Mouse (Mus musculus): ENCODE data around the gene Wdr5b. TPM values are rescaled to one million over a fixed set of nuclear protein-coding genes. Genes with fewer than 3 reads are reported as not detected.
"Not testable (repeated sequence)": the region's sequence is repeated elsewhere in the genome, so short reads cannot be mapped to it uniquely, and the experiment has no call there.

Gene Wdr5b
- polyA plus RNA-seq, 1 experiment from 2014 or later = 10.4 TPM

DNA sequence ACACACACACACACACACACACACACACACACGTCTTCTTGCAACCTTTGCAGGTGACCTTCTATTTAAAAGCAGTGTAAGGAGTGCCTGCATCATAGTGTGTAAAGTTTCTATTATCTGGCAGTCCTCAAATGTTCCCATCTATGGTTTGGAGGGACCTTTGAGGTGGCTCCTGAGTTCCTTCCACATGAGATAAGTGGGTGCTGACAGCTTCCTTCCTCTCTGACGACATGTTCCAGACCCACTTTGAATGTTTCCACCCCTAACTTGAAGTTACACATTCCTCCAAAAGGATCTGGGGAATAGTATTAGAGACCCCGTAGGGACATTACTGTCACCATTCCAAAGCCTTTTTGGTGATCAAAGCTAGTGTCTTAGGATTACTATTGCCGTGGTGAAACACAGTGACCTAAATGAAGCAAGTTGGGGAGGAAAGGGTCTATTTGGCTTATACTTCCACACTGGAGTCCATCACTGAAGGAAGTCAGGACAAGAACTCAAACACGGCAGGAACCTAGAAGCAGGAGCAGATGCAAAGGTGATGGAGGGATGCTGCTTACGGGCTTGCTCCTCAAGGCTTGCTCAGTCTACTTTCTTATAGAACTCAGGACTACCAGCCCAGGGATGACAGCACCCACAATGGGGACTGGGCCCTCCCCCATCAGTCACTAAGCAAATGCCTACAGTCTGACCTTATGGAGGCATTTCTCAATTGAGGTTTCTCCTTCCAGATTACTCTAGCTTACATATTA is 12.7 kb downstream of the Wdr5b start:
- Histone ChIP-seq H3K9ac (no peak overlapping the region), H3K27ac (replicated peaks) (no peak overlapping the region), H3K27me3 (no peaks in the 10 kb centered on the region), H3K9me3 (replicated peaks) (no peaks in the 10 kb centered on the region), H3K4me1 (no peaks in the 10 kb centered on the region), H3K4me3 (replicated peaks) (no peak overlapping the region), H3K36me3 (peaks cover 61% of the 10 kb centered on the region), H3K4me2 (replicated peaks) (no peak overlapping the region)
- ATAC-seq (ENCODE audit: insufficient number of reproducible peaks, low FRiP score, low TSS enrichment, low read depth) = no peak
- WGBS = 76% methylated on average over 6 of the region's 6 CpGs

GRCm38 (mm10) chr16:36054920-36055319 is 13.9 kb downstream of the Wdr5b start:
- WGBS = 93% methylated on average over 8 of the region's 8 CpGs
- Histone ChIP-seq H3K4me2 (replicated peaks) (no peak overlapping the region), H3K9ac (no peak overlapping the region), H3K4me3 (replicated peaks) (no peak overlapping the region), H3K27me3 (no peaks in the 10 kb centered on the region), H3K27ac (replicated peaks) (no peak overlapping the region), H3K36me3 (peaks cover 49% of the 10 kb centered on the region), H3K9me3 (replicated peaks) (no peaks in the 10 kb centered on the region), H3K4me1 (no peaks in the 10 kb centered on the region)
- ATAC-seq (ENCODE audit: insufficient number of reproducible peaks, low FRiP score, low TSS enrichment, low read depth) = no peak

DNA sequence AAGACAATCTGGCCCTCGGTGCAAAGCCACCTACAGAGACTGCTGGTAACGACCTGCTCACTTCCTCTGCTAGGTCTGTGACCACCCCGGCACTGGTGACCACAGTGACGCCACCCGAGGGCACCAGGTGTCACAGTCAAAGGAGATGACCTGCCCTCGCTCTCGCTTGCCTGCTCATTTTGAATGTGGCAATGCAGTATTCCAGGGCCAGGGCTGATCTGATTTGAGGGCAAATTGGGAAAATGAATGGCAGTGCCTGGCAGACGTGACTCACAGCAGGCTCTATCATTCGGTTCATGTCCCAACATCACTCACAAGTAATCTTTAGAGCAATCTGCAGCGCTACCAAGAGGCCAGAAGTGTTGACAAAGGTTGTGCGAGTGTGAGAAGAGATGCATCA is 15.4 kb downstream of the Wdr5b start:
- H3K4me3 ChIP-seq (replicated peaks) = no peak overlapping the region
- no peaks in the 10 kb centered on the region for H3K27me3 ChIP-seq
- H3K9me3 ChIP-seq (replicated peaks) = no peaks in the 10 kb centered on the region
- 89% methylated on average over 11 of the region's 11 CpGs for WGBS
- ATAC-seq (ENCODE audit: insufficient number of reproducible peaks, low FRiP score, low TSS enrichment, low read depth) = no peak
- no peak overlapping the region for H3K27ac ChIP-seq (replicated peaks)
- no peak overlapping the region for H3K9ac ChIP-seq
- no peaks in the 10 kb centered on the region for H3K4me1 ChIP-seq
- H3K4me2 ChIP-seq (replicated peaks) = no peak overlapping the region
- H3K36me3 ChIP-seq = peaks cover 40% of the 10 kb centered on the region

- WGBS = 69% methylated on average over 8 of the region's 8 CpGs
- ATAC-seq (ENCODE audit: insufficient number of reproducible peaks, low FRiP score, low TSS enrichment, low read depth) = no peak
- H3K9me3 ChIP-seq (replicated peaks) = no peaks in the 10 kb centered on the region
- no peak overlapping the region for H3K4me2 ChIP-seq (replicated peaks)
- H3K27ac ChIP-seq (replicated peaks) = no peak overlapping the region
- H3K4me1 ChIP-seq = no peaks in the 10 kb centered on the region
- peaks cover 28% of the 10 kb centered on the region for H3K36me3 ChIP-seq
- H3K4me3 ChIP-seq (replicated peaks) = no peak overlapping the region
- H3K9ac ChIP-seq = no peak overlapping the region
- no peaks in the 10 kb centered on the region for H3K27me3 ChIP-seq
These were observed 17.0 kb downstream of the Wdr5b start for GRCm38 (mm10) chr16:36057933-36058475.

DNA sequence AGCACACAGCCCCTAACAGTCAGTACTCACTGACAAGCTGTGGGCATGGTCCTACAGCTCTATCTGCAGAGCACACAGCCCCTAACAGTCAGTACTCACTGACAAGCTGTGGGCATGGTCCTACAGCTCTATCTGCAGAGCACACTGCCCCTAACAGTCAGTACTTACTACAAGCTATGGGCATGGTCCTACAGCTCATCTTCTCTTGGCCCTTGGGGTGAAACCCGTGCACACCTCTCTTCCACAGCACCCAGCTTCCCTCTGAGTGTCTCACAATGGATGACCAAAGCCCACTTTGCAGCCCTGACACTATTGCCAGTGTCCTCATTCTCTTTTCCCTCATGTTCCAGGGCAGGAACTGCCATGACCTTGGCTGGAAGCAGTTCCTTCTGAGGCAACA is 21.5 kb downstream of the Wdr5b start:
- 78% methylated on average over 1 of the region's 1 CpGs for WGBS
- not testable (repeated sequence) for H3K9me3 ChIP-seq (replicated peaks); H3K4me2 ChIP-seq (replicated peaks); ATAC-seq (ENCODE audit: insufficient number of reproducible peaks, low FRiP score, low TSS enrichment, low read depth); H3K36me3 ChIP-seq; H3K4me3 ChIP-seq (replicated peaks); H3K27ac ChIP-seq (replicated peaks); H3K4me1 ChIP-seq; H3K9ac ChIP-seq; H3K27me3 ChIP-seq

- H3K36me3 ChIP-seq = peaks cover 4% of the 10 kb centered on the region; the same call in 1 of the 2 replicates
- H3K9me3 ChIP-seq (replicated peaks) = no peaks in the 10 kb centered on the region
- H3K4me3 ChIP-seq (replicated peaks) = no peak overlapping the region
- peaks cover 5% of the 10 kb centered on the region; the same call in 1 of the 2 replicates for H3K4me1 ChIP-seq
- WGBS = 60% methylated on average over 2 of the region's 2 CpGs
- H3K27ac ChIP-seq (replicated peaks) = no peak overlapping the region
- ATAC-seq (ENCODE audit: insufficient number of reproducible peaks, low FRiP score, low TSS enrichment, low read depth) = no peak
- H3K9ac ChIP-seq = no peak overlapping the region
- no peaks in the 10 kb centered on the region for H3K27me3 ChIP-seq
- H3K4me2 ChIP-seq (replicated peaks) = no peak overlapping the region
These were observed 22.3 kb downstream of the Wdr5b start for GRCm38 (mm10) chr16:36063315-36063714.

DNA sequence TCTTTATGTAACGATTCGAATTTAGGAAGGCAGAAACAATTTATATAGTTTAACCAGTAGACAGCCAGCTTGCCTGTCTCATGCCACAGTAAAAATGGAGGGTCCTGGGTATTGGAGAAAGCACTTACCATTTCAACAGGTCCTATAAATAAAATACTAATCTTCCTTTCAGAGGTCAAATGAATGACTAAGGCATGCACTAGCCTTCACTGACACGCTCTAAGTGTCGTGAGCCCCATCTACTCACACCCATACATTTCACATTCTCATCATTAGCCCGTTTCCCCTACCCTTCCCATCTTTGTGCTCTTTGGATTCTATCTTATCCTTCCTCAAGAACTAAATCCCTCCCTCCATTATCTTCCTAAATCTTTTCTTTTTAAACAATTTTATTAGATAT is 23.9 kb downstream of the Wdr5b start:
- no peak overlapping the region for H3K4me3 ChIP-seq (replicated peaks)
- H3K36me3 ChIP-seq = peaks cover 4% of the 10 kb centered on the region; the same call in 1 of the 2 replicates
- WGBS = 77% methylated on average over 5 of the region's 5 CpGs
- no peak overlapping the region for H3K27ac ChIP-seq (replicated peaks)
- H3K27me3 ChIP-seq = no peaks in the 10 kb centered on the region
- ATAC-seq (ENCODE audit: insufficient number of reproducible peaks, low FRiP score, low TSS enrichment, low read depth) = no peak
- H3K4me1 ChIP-seq = peaks cover 14% of the 10 kb centered on the region; the same call in 1 of the 2 replicates
- H3K9me3 ChIP-seq (replicated peaks) = no peaks in the 10 kb centered on the region
- H3K4me2 ChIP-seq (replicated peaks) = no peak overlapping the region
- H3K9ac ChIP-seq = no peak overlapping the region

DNA sequence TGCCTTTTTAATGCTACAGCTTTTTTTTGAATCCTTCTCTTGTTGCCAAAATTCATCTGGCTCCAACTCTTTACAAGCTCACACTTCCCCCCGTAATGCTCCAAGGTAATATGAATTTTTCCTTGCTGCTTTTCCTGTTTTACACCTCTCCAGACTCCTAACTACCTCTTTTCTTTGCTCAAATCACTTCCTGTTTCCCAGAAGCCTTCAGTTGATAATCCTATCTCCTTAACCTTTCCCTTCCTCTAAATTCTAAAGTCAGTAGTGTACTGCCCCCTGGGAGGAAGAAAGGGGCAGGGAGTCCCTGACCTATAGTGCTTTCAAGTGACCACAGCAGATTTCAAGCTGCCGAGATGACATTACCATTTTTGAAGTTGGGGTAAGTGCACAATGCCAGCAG is 26.7 kb downstream of the Wdr5b start:
- H3K36me3 ChIP-seq = no peaks in the 10 kb centered on the region
- no peak overlapping the region for H3K27ac ChIP-seq (replicated peaks)
- H3K9me3 ChIP-seq (replicated peaks) = no peaks in the 10 kb centered on the region
- no peak overlapping the region for H3K9ac ChIP-seq
- H3K4me2 ChIP-seq (replicated peaks) = no peak overlapping the region
- 53% methylated on average over 2 of the region's 2 CpGs for WGBS
- ATAC-seq (ENCODE audit: insufficient number of reproducible peaks, low FRiP score, low TSS enrichment, low read depth) = no peak
- no peaks in the 10 kb centered on the region for H3K27me3 ChIP-seq
- H3K4me3 ChIP-seq (replicated peaks) = no peak overlapping the region
- peaks cover 14% of the 10 kb centered on the region; the same call in 1 of the 2 replicates for H3K4me1 ChIP-seq

- Histone ChIP-seq H3K9ac (no peak overlapping the region), H3K4me1 (peaks cover 14% of the 10 kb centered on the region; the same call in 1 of the 2 replicates), H3K4me3 (replicated peaks) (no peak overlapping the region), H3K27ac (replicated peaks) (no peak overlapping the region), H3K9me3 (replicated peaks) (no peaks in the 10 kb centered on the region), H3K36me3 (no peaks in the 10 kb centered on the region), H3K4me2 (replicated peaks) (no peak overlapping the region; the same call in 1 of the 2 replicates), H3K27me3 (no peaks in the 10 kb centered on the region)
- 56% methylated on average over 3 of the region's 3 CpGs for WGBS
- no peak for ATAC-seq (ENCODE audit: insufficient number of reproducible peaks, low FRiP score, low TSS enrichment, low read depth)
These were observed 27.4 kb downstream of the Wdr5b start for GRCm38 (mm10) chr16:36068356-36068755.

- peak overlapping the region; percentile 62 for H3K4me2 ChIP-seq (replicated peaks)
- H3K4me1 ChIP-seq = peaks cover 10% of the 10 kb centered on the region; the same call in 1 of the 2 replicates
- WGBS = 20% methylated on average over 9 of the region's 9 CpGs
- peak overlapping the region; percentile 23; the same call in 1 of the 2 replicates for H3K27ac ChIP-seq (replicated peaks)
- H3K36me3 ChIP-seq = no peaks in the 10 kb centered on the region
- no peaks in the 10 kb centered on the region for H3K27me3 ChIP-seq
- no peaks in the 10 kb centered on the region for H3K9me3 ChIP-seq (replicated peaks)
- 0 out of 2 replicates have a peak overlapping the region, but pooled peaks have one; percentile 5 for H3K9ac ChIP-seq
- ATAC-seq (ENCODE audit: insufficient number of reproducible peaks, low FRiP score, low TSS enrichment, low read depth) = no peak
- H3K4me3 ChIP-seq (replicated peaks) = peak overlapping the region; percentile 77
These were observed 29.0 kb downstream of the Wdr5b start for GRCm38 (mm10) chr16:36069819-36070575.

- WGBS = under 1% methylated on average over 16 of the region's 16 CpGs
These were observed 30.1 kb downstream of the Wdr5b start for GRCm38 (mm10) chr16:36071071-36071449.

More at GRCm38 (mm10) chr16:36071071-36071449, 30.1 kb downstream of the Wdr5b start:
- Histone ChIP-seq H3K4me1 (peaks cover 10% of the 10 kb centered on the region; the same call in 1 of the 2 replicates), H3K9ac (peak overlapping the region; percentile 85), H3K9me3 (replicated peaks) (no peaks in the 10 kb centered on the region), H3K27ac (replicated peaks) (peak overlapping the region; percentile 100), H3K4me3 (replicated peaks) (peak overlapping the region; percentile 77), H3K4me2 (replicated peaks) (peak overlapping the region; percentile 62), H3K36me3 (no peaks in the 10 kb centered on the region), H3K27me3 (no peaks in the 10 kb centered on the region)
- peak; percentile 55; the same call in 1 of the 2 replicates for ATAC-seq (ENCODE audit: insufficient number of reproducible peaks, low FRiP score, low TSS enrichment, low read depth)
